ENCODE assay signal across 19 mouse cellular contexts in genomic region chr2:37484165-37484564, GRCm38 (mm10).
"Had no signal": no experiment of that assay in that cellular context is flagged by ENCODE, and none has a peak within 500 bp of the region (broad histone marks: within the 10 kb centered on the region; RNA-seq: fewer than 3 reads in every experiment).

No protein-coding gene starts in this region.

- H3K27me3 ChIP-seq: limb, embryonic 12.5 days; limb, embryonic 15.5 days; liver, embryonic 13.5 days; midbrain, embryonic 12.5 days; midbrain, embryonic 15.5 days; neural tube, embryonic 13.5 days; stomach, embryonic 15.5 days had no signal

- DNase-seq: kidney, adult 18-20 months; kidney, adult 9 months; kidney, postnatal 14 days; kidney, postnatal 4 days; layer of hippocampus, adult 9-11 months; left cerebral cortex, postnatal 4 days; liver, embryonic 13.5 days; lung, adult 2 months; retina, postnatal 1 day; right cerebral cortex, postnatal 25 days; spleen, adult 18-20 months; thymus, postnatal 25 days had no signal

- ATAC-seq: intestine, embryonic 16.5 days; midbrain, embryonic 15.5 days had no signal
